Mouse (Mus musculus) liver, embryonic 15.5 days (tissue): ENCODE results near the gene Dido1. TPM values are rescaled to one million over a fixed set of nuclear protein-coding genes. Genes with fewer than 3 reads are reported as not detected.

Source experiments
- ATAC-seq: fragments of 200-750 bp; cut with Nextera tagmentation; 2 replicates; pipeline ENCODE4 v1.8.0; 2017; ENCODE audit warnings: moderate number of reproducible peaks, mild to moderate bottlenecking, moderate library complexity; ENCODE audit not compliant: insufficient read depth
- H3K27ac ChIP-seq: fragments of 300-500 bp; sonication (generic); replicated peaks from 2 replicates; pipeline ENCODE4 v1.5.1; 2015; ENCODE audit warnings: mild to moderate bottlenecking, inconsistent platforms
- H3K27me3 ChIP-seq: fragments of 300-500 bp; sonication (generic); 2 replicates; pipeline ENCODE4 v1.6.1; 2015; ENCODE audit warnings: mild to moderate bottlenecking, inconsistent platforms
- H3K36me3 ChIP-seq: fragments of 300-500 bp; sonication (generic); replicated peaks from 2 replicates; pipeline ENCODE4 v1.6.1; 2015; ENCODE audit warnings: moderate library complexity, mild to moderate bottlenecking, inconsistent platforms
- H3K4me1 ChIP-seq: fragments of 300-500 bp; sonication (generic); replicated peaks from 2 replicates; pipeline ENCODE4 v1.6.1; 2015; ENCODE audit warnings: inconsistent platforms
- H3K4me2 ChIP-seq: fragments of 300-500 bp; sonication (generic); 2 replicates; pipeline ENCODE4 v1.6.1; 2015; ENCODE audit warnings: moderate library complexity, mild to moderate bottlenecking, inconsistent platforms
- H3K4me3 ChIP-seq: fragments of 300-500 bp; sonication (generic); replicated peaks from 2 replicates; pipeline ENCODE4 v1.5.1; 2015; ENCODE audit warnings: mild to moderate bottlenecking, inconsistent platforms
- H3K9ac ChIP-seq: fragments of 300-500 bp; sonication (generic); 2 replicates; pipeline ENCODE4 v1.6.1; 2015; ENCODE audit warnings: moderate library complexity, mild to moderate bottlenecking, inconsistent platforms
- H3K9me3 ChIP-seq: fragments of 300-500 bp; sonication (generic); replicated peaks from 2 replicates; pipeline ENCODE4 v1.6.1; 2016; ENCODE audit warnings: inconsistent platforms
- WGBS: fragments of 180-500 bp; shearing (Covaris S2); methylation state at CpG from one replicate; pipeline ENCODE4 v1.1.7; 2015; ENCODE audit warnings: mixed read lengths; ENCODE audit not compliant: insufficient replicate concordance; 5-methylcytosine and 5-hydroxymethylcytosine counted together
- polyA plus RNA-seq: library from polyadenylated mRNA; unstranded; fragments of >200 nt; fragmentation: Nextera tagmentation; extraction: Ambion mirVana; gene quantifications from 2 replicates; pipeline ENCODE4 v1.2.1, GENCODE M21; 2015

Gene Dido1
- polyA plus RNA-seq, 1 experiment from 2014 or later, result 11.7 TPM

DNA sequence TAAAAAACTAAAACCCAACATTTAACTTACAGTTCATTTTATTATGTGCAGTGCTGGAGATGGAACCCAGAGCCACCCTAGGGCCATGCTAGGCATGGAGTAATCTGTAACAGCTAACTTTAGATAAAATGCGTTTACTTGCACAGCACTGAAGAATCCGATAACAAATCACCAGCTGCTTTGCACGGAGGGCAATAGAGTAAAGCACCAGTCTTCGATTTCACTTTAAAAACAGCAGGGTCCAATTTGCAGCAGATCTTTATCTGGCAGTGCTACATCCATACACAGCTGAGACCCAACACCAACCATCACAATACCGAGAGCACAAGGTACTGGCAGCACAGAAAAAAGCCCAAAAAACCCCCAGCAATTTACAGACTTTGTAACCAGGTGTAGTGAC lies 6.6 kb downstream of the Dido1 start:
- Histone ChIP-seq H3K4me2 (peak overlapping the region; percentile 95), H3K27ac (peak overlapping the region; percentile 96), H3K4me1 (peaks cover 83% of the 10 kb centered on the region), H3K9ac (peak overlapping the region; percentile 96), H3K9me3 (no peaks in the 10 kb centered on the region), H3K36me3 (peaks cover 20% of the 10 kb centered on the region), H3K27me3 (no peaks in the 10 kb centered on the region), H3K4me3 (peak overlapping the region; percentile 89; the same call in 1 of the 2 replicates)
- ATAC-seq, result no peak
- WGBS, result 36% methylated on average over 5 of the region's 5 CpGs

- Histone ChIP-seq H3K9ac (peak overlapping the region; percentile 96), H3K9me3 (no peaks in the 10 kb centered on the region), H3K4me1 (peaks cover 83% of the 10 kb centered on the region), H3K36me3 (peaks cover 20% of the 10 kb centered on the region), H3K27ac (peak overlapping the region; percentile 96), H3K27me3 (no peaks in the 10 kb centered on the region), H3K4me3 (peak overlapping the region; percentile 89), H3K4me2 (peak overlapping the region; percentile 95)
- 28% methylated on average over 4 of the region's 4 CpGs for WGBS
- ATAC-seq, result no peak
Measured at GRCm38 (mm10) chr2:180702701-180703149, 7.1 kb downstream of the Dido1 start.

DNA sequence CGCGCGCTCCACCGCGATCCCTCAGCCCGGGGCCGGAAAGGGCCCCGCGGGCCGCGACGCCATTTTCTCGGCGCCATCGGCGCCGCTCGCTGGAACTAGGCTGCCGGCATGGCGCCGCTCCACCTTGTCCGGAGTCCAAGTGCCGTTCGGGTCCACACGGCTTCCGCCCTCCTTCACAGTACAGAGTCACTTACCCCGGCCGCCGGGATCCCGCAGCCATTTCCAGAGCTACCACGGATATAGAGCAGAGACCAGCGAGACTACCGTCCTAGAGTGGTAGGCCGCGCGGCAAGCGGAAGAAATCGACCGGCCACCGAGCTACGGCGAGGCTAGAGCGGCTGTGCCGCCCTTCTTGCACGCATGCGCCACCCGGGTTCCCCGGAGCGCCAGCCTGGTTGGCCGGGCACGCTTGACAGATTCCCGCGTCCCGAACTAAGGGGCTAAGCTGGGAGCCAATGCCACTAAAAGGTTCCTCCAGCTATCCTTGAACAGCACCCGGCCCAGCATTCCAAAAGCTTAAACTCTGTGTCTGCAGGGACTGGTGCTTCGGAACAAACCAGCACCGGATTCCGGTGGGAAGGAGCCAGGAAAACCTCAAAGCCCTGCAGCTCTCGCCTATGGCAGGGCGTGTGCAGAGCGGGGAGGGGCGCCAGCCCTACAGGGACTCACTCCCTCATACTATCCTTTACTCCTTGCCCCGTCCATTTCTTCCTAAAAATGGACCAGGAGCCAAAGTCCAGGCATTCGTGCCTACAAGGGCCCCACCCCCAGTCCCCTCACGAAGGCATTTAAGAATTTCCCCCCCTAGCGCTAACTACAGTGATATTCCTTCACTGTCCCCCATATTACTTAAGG lies 7.8 kb downstream of the Dido1 start:
- no peaks in the 10 kb centered on the region for H3K9me3 ChIP-seq
- peak overlapping the region; percentile 95 for H3K4me2 ChIP-seq
- ATAC-seq, result peak; percentile 89
- H3K9ac ChIP-seq, result peak overlapping the region; percentile 96
- H3K4me3 ChIP-seq, result peak overlapping the region; percentile 89
- WGBS, result under 1% methylated on average over 66 of the region's 66 CpGs
- no peaks in the 10 kb centered on the region for H3K27me3 ChIP-seq
- H3K27ac ChIP-seq, result peak overlapping the region; percentile 96
- H3K36me3 ChIP-seq, result peaks cover 17% of the 10 kb centered on the region
- H3K4me1 ChIP-seq, result peaks cover 83% of the 10 kb centered on the region

DNA sequence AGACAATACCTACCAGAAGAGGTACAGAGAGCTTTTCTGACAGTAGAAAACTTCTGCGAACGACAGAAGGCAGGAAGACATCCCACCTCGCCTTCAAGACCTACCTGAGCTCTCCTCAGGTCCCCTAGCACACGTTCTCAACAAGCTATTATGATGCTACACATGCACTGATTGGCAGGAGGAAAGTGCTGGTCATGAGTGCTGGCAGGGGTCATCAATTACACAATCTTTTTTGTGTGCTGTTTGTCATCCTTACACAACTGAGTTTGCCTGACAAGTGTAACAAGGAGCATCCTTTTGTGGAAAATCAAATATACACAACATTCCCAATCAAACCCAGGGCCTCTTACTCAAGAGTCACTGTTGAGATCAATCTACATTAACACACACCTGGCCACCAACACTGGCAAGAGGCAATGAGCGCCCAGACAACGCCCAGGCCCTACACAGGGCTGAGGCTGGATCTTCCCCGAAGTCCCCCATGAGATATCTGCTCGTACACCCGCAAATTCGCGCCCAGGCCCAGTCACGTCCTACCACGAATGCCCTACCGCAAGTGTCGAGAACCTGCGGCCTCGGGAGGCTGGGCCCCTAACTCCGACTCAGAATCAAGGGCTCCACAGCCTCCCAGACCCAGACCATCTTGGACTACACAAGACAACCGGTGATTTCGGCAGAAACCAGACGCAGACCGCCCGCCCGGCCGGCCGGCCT lies 8.6 kb downstream of the Dido1 start:
- 2% methylated on average over 26 of the region's 26 CpGs for WGBS
- peaks cover 10% of the 10 kb centered on the region for H3K36me3 ChIP-seq
- peaks cover 87% of the 10 kb centered on the region for H3K4me1 ChIP-seq
- no peaks in the 10 kb centered on the region for H3K9me3 ChIP-seq
- peak overlapping the region; percentile 95 for H3K4me2 ChIP-seq
- ATAC-seq, result peak; percentile 55
- H3K4me3 ChIP-seq, result peak overlapping the region; percentile 89
- H3K9ac ChIP-seq, result peak overlapping the region; percentile 96
- no peaks in the 10 kb centered on the region for H3K27me3 ChIP-seq
- H3K27ac ChIP-seq, result peak overlapping the region; percentile 96

- Histone ChIP-seq H3K27ac (peak overlapping the region; percentile 96), H3K4me3 (peak overlapping the region; percentile 89), H3K36me3 (0 out of 2 replicates have a peak, but pooled peaks cover 6% of the 10 kb centered on the region), H3K9me3 (no peaks in the 10 kb centered on the region), H3K4me2 (peak overlapping the region; percentile 95), H3K27me3 (no peaks in the 10 kb centered on the region), H3K4me1 (peaks cover 88% of the 10 kb centered on the region), H3K9ac (peak overlapping the region; percentile 96)
- no peak for ATAC-seq
- 33% methylated on average over 5 of the region's 5 CpGs for WGBS
Measured at GRCm38 (mm10) chr2:180700457-180700856, 9.3 kb downstream of the Dido1 start.

- Histone ChIP-seq H3K27me3 (no peaks in the 10 kb centered on the region), H3K36me3 (peaks cover 18% of the 10 kb centered on the region), H3K9ac (no peak overlapping the region), H3K4me3 (no peak overlapping the region), H3K9me3 (no peaks in the 10 kb centered on the region), H3K4me1 (peaks cover 69% of the 10 kb centered on the region), H3K4me2 (no peak overlapping the region), H3K27ac (no peak overlapping the region)
- no peak for ATAC-seq
- WGBS, result 37% methylated on average over 2 of the region's 2 CpGs
Measured at GRCm38 (mm10) chr2:180695176-180695575, 14.6 kb downstream of the Dido1 start.

DNA sequence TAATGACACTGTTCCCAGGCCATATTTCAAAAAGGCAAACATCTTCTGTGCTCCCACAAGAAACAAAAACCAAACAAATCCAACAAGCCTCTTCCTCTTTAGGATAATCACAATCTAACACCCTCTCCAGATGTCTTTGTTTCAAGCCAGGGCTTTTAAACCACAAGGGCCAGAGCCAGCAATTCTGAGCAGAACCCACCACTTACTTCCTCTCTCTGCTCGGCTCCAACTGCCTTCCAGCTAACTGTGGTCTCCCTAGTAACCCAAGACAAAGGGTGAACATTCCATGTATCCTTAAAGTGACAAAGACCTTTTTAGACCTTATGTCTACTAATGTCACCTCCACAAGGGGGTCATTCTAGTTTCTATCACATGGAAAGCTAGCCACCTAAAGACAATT lies 17.2 kb downstream of the Dido1 start:
- H3K4me2 ChIP-seq, result no peak overlapping the region
- no peak for ATAC-seq
- H3K4me3 ChIP-seq, result no peak overlapping the region
- WGBS, result 11% methylated on average over 1 of the region's 1 CpGs
- peaks cover 43% of the 10 kb centered on the region for H3K36me3 ChIP-seq
- no peaks in the 10 kb centered on the region for H3K9me3 ChIP-seq
- H3K9ac ChIP-seq, result no peak overlapping the region
- no peaks in the 10 kb centered on the region for H3K27me3 ChIP-seq
- no peak overlapping the region for H3K27ac ChIP-seq
- H3K4me1 ChIP-seq, result peaks cover 45% of the 10 kb centered on the region

DNA sequence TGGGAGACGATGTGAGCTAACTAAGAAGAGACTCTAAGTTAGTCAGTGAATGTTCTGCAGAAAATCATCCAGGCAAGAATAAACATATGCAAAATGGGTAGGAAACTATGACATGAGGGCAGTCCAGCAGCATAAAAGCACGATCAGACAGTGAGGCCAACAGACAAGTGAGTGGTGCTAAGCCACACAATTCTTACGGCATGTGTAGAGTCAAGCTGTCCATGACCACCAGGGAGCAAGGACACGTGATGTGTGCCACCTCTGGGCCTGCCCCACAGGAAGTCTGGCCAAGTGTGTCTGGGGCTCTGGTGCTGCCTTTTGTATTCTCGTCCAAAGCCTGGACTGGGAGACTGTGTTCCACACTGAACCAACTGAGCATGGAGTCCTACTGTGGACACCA lies 20.0 kb downstream of the Dido1 start:
- Histone ChIP-seq H3K4me3 (no peak overlapping the region), H3K4me1 (peaks cover 22% of the 10 kb centered on the region), H3K9ac (no peak overlapping the region), H3K36me3 (peaks cover 66% of the 10 kb centered on the region), H3K4me2 (no peak overlapping the region), H3K27ac (no peak overlapping the region), H3K9me3 (no peaks in the 10 kb centered on the region), H3K27me3 (no peaks in the 10 kb centered on the region)
- ATAC-seq, result no peak
- WGBS, result 80% methylated on average over 5 of the region's 5 CpGs

- no peaks in the 10 kb centered on the region for H3K9me3 ChIP-seq
- H3K36me3 ChIP-seq, result peaks cover 98% of the 10 kb centered on the region
- WGBS, result 41% methylated on average over 4 of the region's 4 CpGs
- H3K27me3 ChIP-seq, result no peaks in the 10 kb centered on the region
- H3K4me3 ChIP-seq, result no peak overlapping the region
- H3K27ac ChIP-seq, result peak overlapping the region; percentile 77
- ATAC-seq, result peak; percentile 63
- peak overlapping the region; percentile 27 for H3K4me2 ChIP-seq
- peak overlapping the region; percentile 7; the same call in 1 of the 2 replicates for H3K9ac ChIP-seq
- H3K4me1 ChIP-seq, result peaks cover 20% of the 10 kb centered on the region
Measured at GRCm38 (mm10) chr2:180684031-180684430, 25.8 kb downstream of the Dido1 start.

- H3K4me1 ChIP-seq, result peaks cover 25% of the 10 kb centered on the region
- H3K27me3 ChIP-seq, result no peaks in the 10 kb centered on the region
- peak overlapping the region; percentile 77 for H3K27ac ChIP-seq
- 61% methylated on average over 2 of the region's 2 CpGs for WGBS
- peak overlapping the region; percentile 7; the same call in 1 of the 2 replicates for H3K9ac ChIP-seq
- H3K4me3 ChIP-seq, result no peak overlapping the region
- peak overlapping the region; percentile 27 for H3K4me2 ChIP-seq
- H3K36me3 ChIP-seq, result peaks cover 93% of the 10 kb centered on the region
- no peaks in the 10 kb centered on the region for H3K9me3 ChIP-seq
- peak; percentile 84 for ATAC-seq
Measured at GRCm38 (mm10) chr2:180683524-180683923, 26.3 kb downstream of the Dido1 start.

GRCm38 (mm10) chr2:180681225-180681624 lies 28.6 kb downstream of the Dido1 start:
- no peaks in the 10 kb centered on the region for H3K27me3 ChIP-seq
- peaks cover 27% of the 10 kb centered on the region for H3K4me1 ChIP-seq
- no peak overlapping the region for H3K4me2 ChIP-seq
- peak; percentile 16; the same call in 1 of the 2 replicates for ATAC-seq
- peaks cover 70% of the 10 kb centered on the region for H3K36me3 ChIP-seq
- no peaks in the 10 kb centered on the region for H3K9me3 ChIP-seq
- H3K27ac ChIP-seq, result no peak overlapping the region
- H3K4me3 ChIP-seq, result no peak overlapping the region
- 46% methylated on average over 2 of the region's 2 CpGs for WGBS
- H3K9ac ChIP-seq, result no peak overlapping the region
